Mouse (Mus musculus): ENCODE data around the gene Glud1. TPM values are rescaled to one million over a fixed set of nuclear protein-coding genes. Genes with fewer than 3 reads are reported as not detected.
A peak's percentile ranks its signal among the peaks of the same experiment; 100 is the strongest.
"Not testable (repeated sequence)": the region's sequence is repeated elsewhere in the genome, so short reads cannot be mapped to it uniquely, and the experiment has no call there.

The Glud1 gene
- polyA plus RNA-seq, 1 experiment, result 242 TPM

- Histone ChIP-seq H3K36me3 (ENCODE audit: control insufficient read depth, insufficient read depth, low read length) (no peaks in the 10 kb centered on the region), H3K4me1 (ENCODE audit: control insufficient read depth, insufficient read depth, low read length) (peaks cover 28% of the 10 kb centered on the region), H3K27ac (ENCODE audit: insufficient read depth, low read depth, low read length) (no peak overlapping the region), H3K27me3 (replicated peaks; ENCODE audit: control insufficient read depth, insufficient read depth, low read length) (no peaks in the 10 kb centered on the region), H3K4me3 (ENCODE audit: insufficient read depth, low read depth, low read length) (no peak overlapping the region)
- no peak for DNase-seq
- WGBS, result 59% methylated on average over 5 of the region's 5 CpGs
- no peak for TF ChIP-seq CTCF (conservative IDR thresholded peaks at IDR 0.05; ENCODE audit: insufficient read depth, insufficient read length, low read depth, low read length)
- no peak for TF ChIP-seq POLR2A (IDR thresholded peaks at IDR 0.05; ENCODE audit: low read depth, low read length)
These were observed 49.2 kb downstream of the Glud1 start for GRCm38 (mm10) chr14:34359676-34360244.

DNA sequence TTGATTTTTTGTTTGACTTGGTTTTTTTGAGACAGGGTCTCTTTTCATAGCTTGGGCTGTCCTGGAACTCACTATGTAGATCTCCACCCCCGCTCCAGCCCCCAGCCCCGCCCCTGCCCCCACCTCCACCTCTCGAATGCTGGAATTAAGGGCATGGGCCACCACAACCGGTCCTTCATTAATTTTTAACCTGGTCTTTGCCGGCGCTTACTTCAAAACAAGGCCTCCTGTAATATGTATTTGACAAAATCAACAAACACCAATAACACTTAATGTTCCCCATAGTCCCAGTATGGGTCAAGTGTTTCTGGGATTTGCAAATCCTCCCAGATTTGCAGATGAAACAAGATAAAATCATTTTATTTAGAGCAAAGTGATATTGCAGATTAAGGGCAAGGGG lies 49.7 kb downstream of the Glud1 start:
- H3K27me3 ChIP-seq (replicated peaks; ENCODE audit: control insufficient read depth, insufficient read depth, low read length), result no peaks in the 10 kb centered on the region
- peaks cover 24% of the 10 kb centered on the region for H3K4me1 ChIP-seq (ENCODE audit: control insufficient read depth, insufficient read depth, low read length)
- no peak for TF ChIP-seq POLR2A (IDR thresholded peaks at IDR 0.05; ENCODE audit: low read depth, low read length)
- no peak overlapping the region for H3K4me3 ChIP-seq (ENCODE audit: insufficient read depth, low read depth, low read length)
- H3K27ac ChIP-seq (ENCODE audit: insufficient read depth, low read depth, low read length), result no peak overlapping the region
- WGBS, result 32% methylated on average over 6 of the region's 6 CpGs
- DNase-seq, result peak; percentile 79
- no peaks in the 10 kb centered on the region for H3K36me3 ChIP-seq (ENCODE audit: control insufficient read depth, insufficient read depth, low read length)

DNA sequence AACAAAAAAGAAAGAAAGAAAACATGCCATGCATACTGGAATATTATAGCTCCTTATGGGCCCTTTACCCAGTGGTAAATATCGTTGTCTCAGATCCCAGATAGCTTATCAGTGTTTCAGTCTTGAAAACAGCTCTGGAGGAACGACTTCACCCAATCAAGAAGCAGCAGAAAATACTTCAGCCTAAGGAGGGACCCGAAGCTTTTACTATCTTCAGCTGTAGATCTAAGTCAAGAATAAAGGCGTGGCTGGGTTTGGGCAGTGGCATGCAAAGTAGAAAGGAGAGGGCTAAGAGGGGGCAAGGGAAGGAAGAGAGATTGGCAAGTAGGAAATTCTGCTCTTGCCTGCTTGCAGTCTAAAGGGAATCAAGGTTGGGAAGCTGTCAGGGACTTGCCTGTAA lies 51.6 kb downstream of the Glud1 start:
- peaks cover 10% of the 10 kb centered on the region for H3K4me1 ChIP-seq (ENCODE audit: control insufficient read depth, insufficient read depth, low read length)
- TF ChIP-seq CTCF (conservative IDR thresholded peaks at IDR 0.05; ENCODE audit: insufficient read depth, insufficient read length, low read depth, low read length) (no peak), POLR2A (IDR thresholded peaks at IDR 0.05; ENCODE audit: low read depth, low read length) (no peak)
- H3K36me3 ChIP-seq (ENCODE audit: control insufficient read depth, insufficient read depth, low read length), result no peaks in the 10 kb centered on the region
- no peak overlapping the region for H3K27ac ChIP-seq (ENCODE audit: insufficient read depth, low read depth, low read length)
- H3K27me3 ChIP-seq (replicated peaks; ENCODE audit: control insufficient read depth, insufficient read depth, low read length), result no peaks in the 10 kb centered on the region
- 86% methylated on average over 4 of the region's 4 CpGs for WGBS
- DNase-seq, result no peak
- H3K4me3 ChIP-seq (ENCODE audit: insufficient read depth, low read depth, low read length), result no peak overlapping the region

DNA sequence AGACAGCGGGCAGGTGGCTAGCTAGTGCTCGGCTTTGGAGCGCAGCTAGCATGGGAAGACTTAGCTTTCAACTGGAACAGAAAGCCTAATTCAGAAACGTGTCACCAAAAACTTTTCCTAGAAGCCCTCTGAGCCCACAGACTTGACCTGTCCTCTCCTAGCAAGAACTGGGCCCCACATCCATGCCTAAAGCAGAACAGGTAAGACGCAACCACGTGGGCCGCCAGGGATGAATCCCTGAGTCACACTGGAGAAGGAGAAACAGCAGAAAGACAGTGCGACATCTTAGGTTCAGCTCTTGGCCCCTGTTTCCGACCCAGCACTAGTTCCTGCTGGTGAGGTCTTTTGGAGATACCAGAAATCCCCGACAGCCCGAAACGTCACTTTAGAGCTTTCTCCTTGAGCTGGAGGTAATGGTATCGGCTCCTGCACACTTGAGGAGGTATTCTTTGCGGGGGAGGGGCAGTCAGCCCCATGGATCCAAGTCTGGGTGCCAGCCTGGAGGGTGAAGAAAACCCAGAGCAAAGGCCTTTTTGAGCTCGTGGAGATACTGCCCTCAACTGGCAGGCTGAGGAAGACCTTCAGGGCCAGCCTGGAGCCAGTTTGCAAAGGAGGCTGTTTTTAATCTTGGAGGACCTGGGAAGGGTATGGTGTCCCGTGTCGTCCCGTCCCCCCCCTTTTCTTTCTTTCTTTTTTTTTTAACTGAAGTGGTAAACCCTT lies 52.4 kb downstream of the Glud1 start:
- peak; percentile 90 for DNase-seq
- peak; percentile 90 for TF ChIP-seq CTCF (conservative IDR thresholded peaks at IDR 0.05; ENCODE audit: insufficient read depth, insufficient read length, low read depth, low read length)
- TF ChIP-seq POLR2A (IDR thresholded peaks at IDR 0.05; ENCODE audit: low read depth, low read length), result no peak
- H3K4me1 ChIP-seq (ENCODE audit: control insufficient read depth, insufficient read depth, low read length), result peaks cover 10% of the 10 kb centered on the region
- H3K4me3 ChIP-seq (ENCODE audit: insufficient read depth, low read depth, low read length), result peak overlapping the region; percentile 49
- 39% methylated on average over 18 of the region's 18 CpGs for WGBS
- H3K27me3 ChIP-seq (replicated peaks; ENCODE audit: control insufficient read depth, insufficient read depth, low read length), result no peaks in the 10 kb centered on the region
- H3K27ac ChIP-seq (ENCODE audit: insufficient read depth, low read depth, low read length), result peak overlapping the region; percentile 71
- no peaks in the 10 kb centered on the region for H3K36me3 ChIP-seq (ENCODE audit: control insufficient read depth, insufficient read depth, low read length)

GRCm38 (mm10) chr14:34363490-34364253 lies 53.1 kb downstream of the Glud1 start:
- H3K36me3 ChIP-seq (ENCODE audit: control insufficient read depth, insufficient read depth, low read length), result no peaks in the 10 kb centered on the region
- H3K4me3 ChIP-seq (ENCODE audit: insufficient read depth, low read depth, low read length), result peak overlapping the region; percentile 49
- TF ChIP-seq CTCF (conservative IDR thresholded peaks at IDR 0.05; ENCODE audit: insufficient read depth, insufficient read length, low read depth, low read length), result peak; percentile 55
- TF ChIP-seq POLR2A (IDR thresholded peaks at IDR 0.05; ENCODE audit: low read depth, low read length), result peak; percentile 24
- WGBS, result 3% methylated on average over 32 of the region's 32 CpGs
- peak overlapping the region; percentile 71 for H3K27ac ChIP-seq (ENCODE audit: insufficient read depth, low read depth, low read length)
- DNase-seq, result peak; percentile 71
- H3K4me1 ChIP-seq (ENCODE audit: control insufficient read depth, insufficient read depth, low read length), result peaks cover 5% of the 10 kb centered on the region
- no peaks in the 10 kb centered on the region for H3K27me3 ChIP-seq (replicated peaks; ENCODE audit: control insufficient read depth, insufficient read depth, low read length)

DNA sequence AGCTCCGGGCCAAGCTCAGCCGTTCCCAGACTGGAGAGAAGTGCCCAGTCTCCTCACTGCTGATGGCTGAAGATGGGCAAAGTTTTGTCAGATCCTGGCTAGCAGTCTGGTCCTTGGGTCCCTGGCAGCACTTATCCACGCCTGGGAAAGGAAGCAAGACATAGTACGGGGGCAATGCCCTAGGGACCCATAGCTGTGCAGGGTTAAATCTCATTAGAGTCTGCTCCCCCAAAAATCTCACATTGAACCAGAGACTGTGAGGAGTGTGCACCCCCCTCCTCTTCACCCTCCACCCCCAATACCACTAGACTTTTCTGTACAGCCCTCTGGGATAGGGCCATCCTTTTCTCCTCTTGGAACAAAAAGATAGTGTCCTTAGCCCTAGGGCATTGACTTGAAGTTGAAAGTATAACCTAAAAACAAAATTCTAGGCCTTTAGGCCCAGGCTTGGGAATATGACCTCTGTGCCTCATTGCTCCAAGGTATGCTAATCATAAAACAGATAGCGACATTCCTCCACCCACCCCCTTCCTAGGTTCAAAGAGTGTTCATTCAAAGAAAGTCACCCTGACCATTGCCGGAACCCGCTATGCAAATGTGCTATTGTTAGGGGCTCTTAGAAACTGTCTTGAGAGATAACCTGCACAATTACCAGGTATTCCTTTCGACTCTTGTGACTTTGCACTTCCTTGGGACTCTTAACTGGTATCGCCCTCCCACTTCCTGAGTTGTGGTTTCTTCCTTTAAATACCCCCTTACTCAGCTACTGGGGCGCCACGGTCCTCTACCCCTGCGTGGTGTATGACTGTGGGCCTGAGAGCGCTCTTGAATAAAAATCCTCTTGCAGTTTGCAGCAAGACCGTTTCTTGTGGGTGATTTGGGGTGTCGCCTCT lies 54.0 kb downstream of the Glud1 start:
- peak overlapping the region; percentile 71; the same call in 1 of the 2 replicates for H3K27ac ChIP-seq (ENCODE audit: insufficient read depth, low read depth, low read length)
- WGBS, result 86% methylated on average over 15 of the region's 15 CpGs
- DNase-seq; H3K4me1 ChIP-seq (ENCODE audit: control insufficient read depth, insufficient read depth, low read length); H3K36me3 ChIP-seq (ENCODE audit: control insufficient read depth, insufficient read depth, low read length); H3K27me3 ChIP-seq (replicated peaks; ENCODE audit: control insufficient read depth, insufficient read depth, low read length): not testable (repeated sequence)
- peak overlapping the region; percentile 49 for H3K4me3 ChIP-seq (ENCODE audit: insufficient read depth, low read depth, low read length)
